Mouse (Mus musculus) left cerebral cortex, postnatal 14 days (tissue): ENCODE results near the gene Atp5l. TPM values are rescaled to one million over a fixed set of nuclear protein-coding genes. Genes with fewer than 3 reads are reported as not detected.

Source experiments
- DNase-seq, 2 experiments: peaks; one replicate each; pipeline ENCODE4 v3.0.0; 2021 to 2022; ENCODE audit warnings: low spot score in 2 of 2, mixed read lengths in 1 of 2
- intact Hi-C: fragments of 180-260 bp; cut with DNase I; formaldehyde crosslinking; loops from one replicate; pipeline ENCODE4 v1.15.1; 2025
- total RNA-seq, 2 experiments: library from RNA; stranded (reverse); gene quantifications; 2 replicates each; pipeline ENCODE4 v1.2.3; 2021

Atp5l gene
- total RNA-seq, 2 experiments from 2014 or later: 372 to 384 TPM

GRCm38 (mm10) chr9:44874198-44874597, 46.3 kb downstream of the Atp5l start:
- intact Hi-C loops: no loop called here
- DNase-seq: no peak

GRCm38 (mm10) chr9:44873665-44874064, 46.9 kb downstream of the Atp5l start:
- intact Hi-C loops: no loop called here

GRCm38 (mm10) chr9:44868336-44869094, 52.0 kb downstream of the Atp5l start:
- intact Hi-C loops: no loop called here
- no peak for DNase-seq

More at GRCm38 (mm10) chr9:44873665-44874064, 46.9 kb downstream of the Atp5l start:
- DNase-seq: no peak

DNA sequence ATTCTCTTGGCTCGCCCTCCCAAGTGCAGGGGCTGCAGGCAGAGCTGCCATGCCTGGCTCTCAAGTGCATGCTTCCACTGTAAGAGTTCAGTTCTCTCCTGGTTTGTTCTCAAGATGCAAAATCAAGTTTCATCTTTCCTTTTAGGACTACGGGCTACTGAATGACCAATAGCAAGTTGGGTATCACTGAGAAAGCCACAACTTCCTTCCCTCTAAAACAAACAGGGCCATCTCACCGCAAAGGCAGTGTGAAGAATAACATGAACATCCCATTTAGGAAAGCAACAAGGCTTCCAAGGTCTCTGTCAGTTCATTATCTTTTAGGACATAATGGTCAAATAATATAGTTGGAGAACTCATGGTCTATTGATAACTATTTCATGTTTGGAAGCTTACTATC, 52.9 kb downstream of the Atp5l start:
- DNase-seq: no peak
- intact Hi-C loops: no loop called here

- intact Hi-C loops: no loop called here
- no peak for DNase-seq
These were observed 53.9 kb downstream of the Atp5l start for GRCm38 (mm10) chr9:44866501-44867240.

Other genes with a start within 250 kb of the Atp5l start
- gene Treh, start 247.5 kb downstream of the Atp5l start, total RNA-seq: not detected
- gene Phldb1, start 185.5 kb downstream of the Atp5l start, total RNA-seq: 10 to 100 TPM; 62.4 to 65.7 TPM
- 10 to 100 TPM; 91.2 to 97.7 TPM for gene Arcn1, start 152.9 kb downstream of the Atp5l start, total RNA-seq
- 10 to 100 TPM; 68.2 to 85.5 TPM for gene Ift46, start 152.8 kb downstream of the Atp5l start, total RNA-seq
- gene Tmem25, start 121.4 kb downstream of the Atp5l start, total RNA-seq: 10 to 100 TPM; 36.5 to 41.3 TPM
- 1 to 10 TPM in 1 of 2 experiments, under 1 TPM in 1; 0.78 to 1.4 TPM for gene Ttc36, start 117.7 kb downstream of the Atp5l start, total RNA-seq
- gene Kmt2a, start 39.4 kb downstream of the Atp5l start, total RNA-seq: 10 to 100 TPM; 44.2 to 54.4 TPM
- gene Ube4a, start 44.9 kb upstream of the Atp5l start, total RNA-seq: 10 to 100 TPM; 77.6 to 79.8 TPM
- gene Cd3g, start 59.7 kb upstream of the Atp5l start, total RNA-seq: not detected
- gene Cd3d, start 61.0 kb upstream of the Atp5l start, total RNA-seq: not detected
- gene Cd3e, start 88.9 kb upstream of the Atp5l start, total RNA-seq: not detected
- 1 to 10 TPM; 1.2 to 1.9 TPM for gene Mpzl2, start 119.1 kb upstream of the Atp5l start, total RNA-seq
- gene Mpzl3, start 134.4 kb upstream of the Atp5l start, total RNA-seq: 1 to 10 TPM; 3.7 to 4.1 TPM
- gene Jaml, start 158.4 kb upstream of the Atp5l start, total RNA-seq: under 1 TPM; 0.35 to 0.57 TPM
- gene Scn2b, start 197.0 kb upstream of the Atp5l start, total RNA-seq: 100 to 1,000 TPM; 174 to 177 TPM
- gene Scn4b, start 217.7 kb upstream of the Atp5l start, total RNA-seq: 10 to 100 TPM; 11.3 to 16.2 TPM